In genomic region chr11:16851361-16851760, GRCm38 (mm10) we compare ENCODE assay signal across 25 mouse cellular contexts.
"Had no signal": no experiment of that assay in that cellular context is flagged by ENCODE, and none has a peak within 500 bp of the region (broad histone marks: within the 10 kb centered on the region; RNA-seq: fewer than 3 reads in every experiment).

No protein-coding gene starts in this region.

- H3K9me3 ChIP-seq: heart, embryonic 10.5 days; heart, embryonic 12.5 days; hindbrain, embryonic 10.5 days; hindbrain, embryonic 12.5 days; intestine, embryonic 15.5 days; limb, embryonic 10.5 days; limb, embryonic 12.5 days; liver, embryonic 13.5 days; liver, embryonic 15.5 days had no signal

- DNase-seq: gastrocnemius, adult 2 months; gastrocnemius, postnatal 10 days; gastrocnemius, postnatal 25 days; heart, adult 18-20 months; heart, postnatal 10 days; heart, postnatal 4 days; kidney, adult 18-20 months; kidney, adult 8-10 months; kidney, postnatal 14 days; kidney, postnatal 4 days; liver; liver, embryonic 13.5 days had no signal

- H3K36me3 ChIP-seq: heart, embryonic 10.5 days; heart, embryonic 12.5 days; hindbrain, embryonic 10.5 days; hindbrain, embryonic 12.5 days; intestine, embryonic 15.5 days; limb, embryonic 10.5 days; limb, embryonic 12.5 days; liver, embryonic 13.5 days; liver, embryonic 15.5 days had no signal

- H3K9ac ChIP-seq: heart, embryonic 12.5 days; hindbrain, embryonic 12.5 days; hindbrain, embryonic 14.5 days; intestine, embryonic 15.5 days; limb, embryonic 12.5 days; liver, embryonic 13.5 days; liver, embryonic 15.5 days had no signal

- H3K4me3 ChIP-seq: gastrocnemius, adult 2 months; heart, embryonic 10.5 days; heart, embryonic 12.5 days; hindbrain, embryonic 10.5 days; hindbrain, embryonic 12.5 days; intestine, embryonic 15.5 days; layer of hippocampus, adult 2 months; left cerebral cortex, adult 2 months; limb, embryonic 10.5 days; limb, embryonic 12.5 days; liver, embryonic 13.5 days; liver, embryonic 15.5 days had no signal

- H3K4me1 ChIP-seq: heart, embryonic 10.5 days; heart, embryonic 12.5 days; hindbrain, embryonic 10.5 days; hindbrain, embryonic 12.5 days; intestine, embryonic 15.5 days; limb, embryonic 10.5 days; limb, embryonic 12.5 days; liver, embryonic 13.5 days; liver, embryonic 15.5 days had no signal

- ATAC-seq: hindbrain, embryonic 16.5 days; inflammation-experienced regulatory T-cells, adult 6 months had no signal

- H3K4me2 ChIP-seq: heart, embryonic 12.5 days; hindbrain, embryonic 12.5 days; hindbrain, embryonic 14.5 days; intestine, embryonic 15.5 days; limb, embryonic 12.5 days; liver, embryonic 13.5 days; liver, embryonic 15.5 days had no signal

- H3K27ac ChIP-seq: gastrocnemius, adult 2 months; heart, embryonic 10.5 days; hindbrain, embryonic 10.5 days; hindbrain, embryonic 12.5 days; hindbrain, embryonic 14.5 days; intestine, embryonic 15.5 days; layer of hippocampus, adult 2 months; left cerebral cortex, adult 2 months; limb, embryonic 10.5 days; limb, embryonic 12.5 days; liver, embryonic 13.5 days; liver, embryonic 15.5 days had no signal

- H3K27me3 ChIP-seq: heart, embryonic 12.5 days; hindbrain, embryonic 12.5 days; intestine, embryonic 15.5 days; limb, embryonic 12.5 days; liver, embryonic 13.5 days; liver, embryonic 15.5 days had no signal
